Mouse (Mus musculus) hindbrain, embryonic 13.5 days (tissue): ENCODE data around the gene Pygb. TPM values are rescaled to one million over a fixed set of nuclear protein-coding genes. Genes with fewer than 3 reads are reported as not detected.

Source experiments
- ATAC-seq: fragments of 200-750 bp; cut with Nextera tagmentation; 2 replicates; pipeline ENCODE4 v1.8.0; 2017; ENCODE audit warnings: moderate TSS enrichment; ENCODE audit not compliant: low FRiP score
- H3K27ac ChIP-seq: fragments of 300-500 bp; sonication (generic); 2 replicates; pipeline ENCODE4 v1.5.1; 2015; ENCODE audit warnings: inconsistent platforms, mild to moderate bottlenecking, moderate library complexity
- H3K27me3 ChIP-seq: fragments of 300-500 bp; sonication (generic); 2 replicates; pipeline ENCODE4 v1.6.1; 2015; ENCODE audit warnings: mild to moderate bottlenecking, inconsistent platforms
- H3K36me3 ChIP-seq: fragments of 300-500 bp; sonication (generic); 2 replicates; pipeline ENCODE4 v1.6.1; 2015; ENCODE audit warnings: mild to moderate bottlenecking, inconsistent platforms
- H3K4me1 ChIP-seq: fragments of 300-500 bp; sonication (generic); replicated peaks from 2 replicates; pipeline ENCODE4 v1.6.1; 2015; ENCODE audit warnings: inconsistent platforms
- H3K4me2 ChIP-seq: fragments of 300-500 bp; sonication (generic); 2 replicates; pipeline ENCODE4 v1.6.1; 2015; ENCODE audit warnings: inconsistent platforms, mild to moderate bottlenecking, moderate library complexity
- H3K4me3 ChIP-seq: fragments of 300-500 bp; sonication (generic); 2 replicates; pipeline ENCODE4 v1.5.1; 2015; ENCODE audit warnings: mild to moderate bottlenecking, inconsistent platforms
- H3K9ac ChIP-seq: fragments of 300-500 bp; sonication (generic); 2 replicates; pipeline ENCODE4 v1.6.1; 2015; ENCODE audit warnings: mild to moderate bottlenecking, inconsistent platforms
- H3K9me3 ChIP-seq: fragments of 300-500 bp; sonication (generic); 2 replicates; pipeline ENCODE4 v1.6.1; 2016; ENCODE audit warnings: inconsistent platforms
- WGBS: fragments of 180-500 bp; shearing (Covaris S2); methylation state at CpG from one replicate; pipeline ENCODE4 v1.1.7; 2015; 5-methylcytosine and 5-hydroxymethylcytosine counted together
- polyA plus RNA-seq: library from polyadenylated mRNA; unstranded; fragments of >200 nt; fragmentation: Nextera tagmentation; extraction: Ambion mirVana; gene quantifications from 2 replicates; pipeline ENCODE4 v1.2.1, GENCODE M21; 2015

Gene Pygb
- polyA plus RNA-seq, result 89.3 and 94.9 TPM in 2 replicates

GRCm38 (mm10) chr2:150786251-150787180, at the start of gene Pygb:
Gene Pygb (plus strand): TSS chr2:150786735.
- Histone ChIP-seq H3K4me1 (peaks cover 30% of the 10 kb centered on the region), H3K4me2 (peak within 1 kb of the TSS; percentile 87), H3K9me3 (no peaks in the 10 kb centered on the region), H3K9ac (peak within 1 kb of the TSS; percentile 87), H3K27me3 (peaks cover 7% of the 10 kb centered on the region; the same call in 1 of the 2 replicates), H3K4me3 (peak within 1 kb of the TSS; percentile 81), H3K27ac (peak within 1 kb of the TSS; percentile 78), H3K36me3 (no peaks in the 10 kb centered on the region; the same call in 1 of the 2 replicates)
- peak; percentile 97 for ATAC-seq
- 2% methylated on average over 57 of the region's 58 CpGs for WGBS

GRCm38 (mm10) chr2:150737881-150738280, 48.7 kb upstream of the Pygb start:
- Histone ChIP-seq H3K27me3 (peaks cover 47% of the 10 kb centered on the region), H3K27ac (no peak overlapping the region), H3K4me2 (no peak overlapping the region), H3K4me3 (no peak overlapping the region), H3K9me3 (no peaks in the 10 kb centered on the region), H3K4me1 (peaks cover 9% of the 10 kb centered on the region), H3K9ac (no peak overlapping the region), H3K36me3 (no peaks in the 10 kb centered on the region)
- WGBS, result 83% methylated on average over 9 of the region's 9 CpGs
- ATAC-seq, result no peak

- Histone ChIP-seq H3K4me3 (no peak overlapping the region), H3K4me2 (no peak overlapping the region), H3K36me3 (no peaks in the 10 kb centered on the region), H3K4me1 (peaks cover 9% of the 10 kb centered on the region), H3K27ac (no peak overlapping the region), H3K9ac (no peak overlapping the region), H3K9me3 (no peaks in the 10 kb centered on the region), H3K27me3 (peaks cover 63% of the 10 kb centered on the region)
- 68% methylated on average over 10 of the region's 10 CpGs for WGBS
- ATAC-seq, result no peak
Observed at GRCm38 (mm10) chr2:150740145-150740841, 46.2 kb upstream of the Pygb start.

GRCm38 (mm10) chr2:150741405-150741804, 45.1 kb upstream of the Pygb start:
- no peak overlapping the region for H3K4me3 ChIP-seq
- 67% methylated on average over 4 of the region's 4 CpGs for WGBS
- no peak overlapping the region for H3K27ac ChIP-seq
- H3K4me1 ChIP-seq, result no peaks in the 10 kb centered on the region
- H3K27me3 ChIP-seq, result peaks cover 74% of the 10 kb centered on the region
- peak; percentile 64 for ATAC-seq
- H3K4me2 ChIP-seq, result no peak overlapping the region
- H3K36me3 ChIP-seq, result no peaks in the 10 kb centered on the region
- no peak overlapping the region for H3K9ac ChIP-seq
- no peaks in the 10 kb centered on the region for H3K9me3 ChIP-seq

- Histone ChIP-seq H3K4me2 (no peak overlapping the region), H3K27me3 (peaks cover 59% of the 10 kb centered on the region), H3K4me1 (peaks cover 8% of the 10 kb centered on the region), H3K9ac (no peak overlapping the region), H3K9me3 (no peaks in the 10 kb centered on the region), H3K36me3 (no peaks in the 10 kb centered on the region), H3K4me3 (no peak overlapping the region), H3K27ac (no peak overlapping the region)
- WGBS, result 80% methylated on average over 7 of the region's 7 CpGs
- ATAC-seq, result no peak
Observed at GRCm38 (mm10) chr2:150745016-150745415, 41.5 kb upstream of the Pygb start.

- WGBS, result under 1% methylated on average over 30 of the region's 30 CpGs
Observed at GRCm38 (mm10) chr2:150748854-150749253, 37.7 kb upstream of the Pygb start, which contains the start of gene Entpd6. Gene Entpd6 (plus strand): TSS chr2:150749042.

GRCm38 (mm10) chr2:150749283-150749682, 37.3 kb upstream of the Pygb start:
- Histone ChIP-seq H3K9ac (peak overlapping the region; percentile 86), H3K36me3 (peaks cover 14% of the 10 kb centered on the region), H3K9me3 (no peaks in the 10 kb centered on the region), H3K27ac (peak overlapping the region; percentile 85), H3K4me1 (peaks cover 16% of the 10 kb centered on the region), H3K4me3 (peak overlapping the region; percentile 70), H3K27me3 (peaks cover 37% of the 10 kb centered on the region), H3K4me2 (peak overlapping the region; percentile 86)
- under 1% methylated on average over 24 of the region's 24 CpGs for WGBS
- peak; percentile 90 for ATAC-seq

More at GRCm38 (mm10) chr2:150748854-150749253, 37.7 kb upstream of the Pygb start, which contains the start of gene Entpd6:
- H3K27me3 ChIP-seq, result peaks cover 39% of the 10 kb centered on the region
- no peaks in the 10 kb centered on the region for H3K9me3 ChIP-seq
- peak within 1 kb of the TSS; percentile 86 for H3K4me2 ChIP-seq
- H3K4me3 ChIP-seq, result peak within 1 kb of the TSS; percentile 70
- peak within 1 kb of the TSS; percentile 86 for H3K9ac ChIP-seq
- ATAC-seq, result peak; percentile 98
- H3K36me3 ChIP-seq, result peaks cover 13% of the 10 kb centered on the region
- H3K27ac ChIP-seq, result peak within 1 kb of the TSS; percentile 85
- peaks cover 16% of the 10 kb centered on the region for H3K4me1 ChIP-seq

- ATAC-seq, result no peak
- peaks cover 26% of the 10 kb centered on the region for H3K27me3 ChIP-seq
- peaks cover 16% of the 10 kb centered on the region for H3K4me1 ChIP-seq
- peak overlapping the region; percentile 86 for H3K9ac ChIP-seq
- peaks cover 15% of the 10 kb centered on the region for H3K36me3 ChIP-seq
- no peak overlapping the region for H3K27ac ChIP-seq
- peak overlapping the region; percentile 70 for H3K4me3 ChIP-seq
- peak overlapping the region; percentile 86 for H3K4me2 ChIP-seq
- WGBS, result 80% methylated on average over 13 of the region's 13 CpGs
- no peaks in the 10 kb centered on the region for H3K9me3 ChIP-seq
Observed at GRCm38 (mm10) chr2:150750129-150750979, 36.2 kb upstream of the Pygb start.

- H3K9me3 ChIP-seq, result no peaks in the 10 kb centered on the region
- no peak for ATAC-seq
- H3K36me3 ChIP-seq, result peaks cover 61% of the 10 kb centered on the region
- H3K4me1 ChIP-seq, result peaks cover 8% of the 10 kb centered on the region
- no peak overlapping the region for H3K9ac ChIP-seq
- no peak overlapping the region for H3K4me3 ChIP-seq
- H3K27me3 ChIP-seq, result no peaks in the 10 kb centered on the region
- no peak overlapping the region for H3K27ac ChIP-seq
- WGBS, result 97% methylated on average over 3 of the region's 3 CpGs
- no peak overlapping the region for H3K4me2 ChIP-seq
Observed at GRCm38 (mm10) chr2:150755016-150755415, 31.5 kb upstream of the Pygb start.

GRCm38 (mm10) chr2:150761476-150761875, 25.1 kb upstream of the Pygb start:
- Histone ChIP-seq H3K27me3 (no peaks in the 10 kb centered on the region), H3K36me3 (peaks cover 92% of the 10 kb centered on the region), H3K4me1 (peaks cover 5% of the 10 kb centered on the region; the same call in 1 of the 2 replicates), H3K4me3 (no peak overlapping the region), H3K9ac (no peak overlapping the region), H3K27ac (no peak overlapping the region), H3K9me3 (peaks cover 4% of the 10 kb centered on the region; the same call in 1 of the 2 replicates), H3K4me2 (no peak overlapping the region)
- no peak for ATAC-seq
- 83% methylated on average over 7 of the region's 7 CpGs for WGBS

- Histone ChIP-seq H3K27ac (peak overlapping the region; percentile 60; the same call in 1 of the 2 replicates), H3K9me3 (peaks cover 3% of the 10 kb centered on the region; the same call in 1 of the 2 replicates), H3K4me3 (no peak overlapping the region), H3K4me1 (peaks cover 10% of the 10 kb centered on the region), H3K4me2 (no peak overlapping the region), H3K36me3 (peaks cover 90% of the 10 kb centered on the region), H3K27me3 (no peaks in the 10 kb centered on the region), H3K9ac (no peak overlapping the region)
- 43% methylated on average over 2 of the region's 2 CpGs for WGBS
- peak; percentile 82 for ATAC-seq
Observed at GRCm38 (mm10) chr2:150765619-150766018, 20.9 kb upstream of the Pygb start.
